Mouse (Mus musculus) layer of hippocampus, adult 2 months (tissue): ENCODE results near the gene Tmem200a. TPM values are rescaled to one million over a fixed set of nuclear protein-coding genes. Genes with fewer than 3 reads are reported as not detected.

Source experiments
- DNase-seq, 2 experiments: peaks; one replicate each; pipeline ENCODE4 v3.0.0; 2022; ENCODE audit warnings: low spot score in 2 of 2
- H3K27ac ChIP-seq: fragments of 200-600 bp; 2 replicates; pipeline ENCODE4 v1.8.1; 2022
- H3K4me3 ChIP-seq: fragments of 200-600 bp; 2 replicates; pipeline ENCODE4 v1.8.1; 2022; ENCODE audit warnings: mild to moderate bottlenecking
- CTCF ChIP-seq: fragments of 200-600 bp; conservative IDR thresholded peaks from 2 replicates; pipeline ENCODE4 v1.8.1; 2022; ENCODE audit warnings: antibody characterized with exemption, mild to moderate bottlenecking, moderate library complexity
- total RNA-seq, 2 experiments: library from RNA; stranded (reverse); gene quantifications; 2 replicates each; pipeline ENCODE4 v1.2.3; 2021

Tmem200a gene
- total RNA-seq, 2 experiments from 2014 or later, result 20.0 to 23.9 TPM

DNA sequence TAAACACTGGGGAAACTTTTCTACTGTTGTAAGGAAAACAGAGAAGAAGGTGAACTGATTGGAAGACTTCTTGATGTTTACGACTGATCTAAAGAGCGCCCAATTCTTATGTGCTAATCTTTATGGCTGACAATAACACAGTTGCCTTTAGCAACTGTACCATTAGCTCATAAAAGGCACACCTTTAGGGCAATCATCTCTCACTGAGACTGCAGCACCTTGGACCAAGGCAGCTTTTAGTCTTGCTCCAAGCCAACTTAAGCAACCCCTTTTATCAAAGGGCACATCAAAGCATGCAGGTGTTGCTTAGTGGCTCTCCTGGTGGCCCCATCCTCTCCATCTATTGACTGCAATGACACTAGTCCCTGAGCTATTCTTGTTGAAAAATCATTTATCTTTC is 27.7 kb downstream of the Tmem200a start:
- no peak for TF ChIP-seq CTCF
- Histone ChIP-seq H3K27ac (no peak overlapping the region), H3K4me3 (no peak overlapping the region)
- DNase-seq, result no peak

GRCm38 (mm10) chr10:26034931-26035330 is 43.9 kb downstream of the Tmem200a start:
- DNase-seq, result peak; percentile 83 to 93
- Histone ChIP-seq H3K4me3 (no peak overlapping the region), H3K27ac (peak overlapping the region; percentile 39; the same call in 1 of the 2 replicates)
- no peak for TF ChIP-seq CTCF

- TF ChIP-seq CTCF, result no peak
- Histone ChIP-seq H3K4me3 (no peak overlapping the region), H3K27ac (no peak overlapping the region)
- DNase-seq, result no peak
Measured at GRCm38 (mm10) chr10:26018740-26019139, 60.1 kb downstream of the Tmem200a start.

DNA sequence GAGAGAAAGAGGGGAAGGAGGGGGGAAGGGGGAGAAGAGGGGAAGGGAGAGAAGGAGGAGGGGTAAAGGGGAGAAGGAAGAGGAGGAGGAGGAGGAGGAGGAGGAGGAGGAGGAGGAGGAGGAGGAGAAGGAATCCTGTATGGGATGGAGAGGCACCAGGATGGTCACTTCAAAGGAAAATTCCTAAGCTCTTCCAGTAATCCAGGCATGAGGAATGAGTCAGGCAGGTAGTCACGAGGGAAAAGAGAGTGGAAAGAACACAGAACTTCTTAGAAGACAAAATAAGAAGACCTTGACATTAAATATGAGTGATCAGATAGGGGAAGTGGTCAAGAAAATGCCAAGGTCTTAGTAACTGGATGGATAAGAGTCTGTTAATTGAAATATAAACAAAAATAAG is 64.6 kb downstream of the Tmem200a start:
- no peak overlapping the region for H3K4me3 ChIP-seq
- TF ChIP-seq CTCF, result no peak
- DNase-seq, result no peak
- no peak overlapping the region for H3K27ac ChIP-seq

DNA sequence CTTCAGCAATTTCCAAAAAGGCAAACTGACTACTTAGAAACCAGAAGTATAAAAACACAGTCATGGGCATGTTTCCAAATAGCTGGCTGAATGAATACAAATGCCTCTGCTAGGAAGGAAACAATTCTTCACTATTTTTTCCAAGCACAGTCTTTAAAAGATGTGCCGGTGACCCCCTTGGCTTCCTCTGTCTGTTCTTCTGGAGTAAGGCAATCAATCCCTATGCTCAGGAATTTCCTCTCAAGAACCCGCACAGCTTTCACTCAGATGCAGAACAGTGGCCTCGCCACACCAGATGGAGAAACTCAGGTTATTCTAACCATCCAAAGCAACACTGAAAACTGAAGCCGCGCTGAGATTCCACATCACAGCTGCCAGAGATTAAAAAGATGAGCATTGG is 69.9 kb downstream of the Tmem200a start:
- no peak overlapping the region for H3K4me3 ChIP-seq
- TF ChIP-seq CTCF, result no peak
- no peak for DNase-seq
- peak overlapping the region; percentile 48; the same call in 1 of the 2 replicates for H3K27ac ChIP-seq

GRCm38 (mm10) chr10:26005471-26005870 is 73.4 kb downstream of the Tmem200a start:
- Histone ChIP-seq H3K27ac (no peak overlapping the region; the same call in 1 of the 2 replicates), H3K4me3 (no peak overlapping the region)
- DNase-seq, result no peak
- TF ChIP-seq CTCF, result no peak

- TF ChIP-seq CTCF, result no peak
- Histone ChIP-seq H3K27ac (peak overlapping the region; percentile 72), H3K4me3 (no peak overlapping the region)
- peak in 1 of 2 experiments; percentile 53 for DNase-seq
Measured at GRCm38 (mm10) chr10:26000893-26001292, 78.0 kb downstream of the Tmem200a start.

DNA sequence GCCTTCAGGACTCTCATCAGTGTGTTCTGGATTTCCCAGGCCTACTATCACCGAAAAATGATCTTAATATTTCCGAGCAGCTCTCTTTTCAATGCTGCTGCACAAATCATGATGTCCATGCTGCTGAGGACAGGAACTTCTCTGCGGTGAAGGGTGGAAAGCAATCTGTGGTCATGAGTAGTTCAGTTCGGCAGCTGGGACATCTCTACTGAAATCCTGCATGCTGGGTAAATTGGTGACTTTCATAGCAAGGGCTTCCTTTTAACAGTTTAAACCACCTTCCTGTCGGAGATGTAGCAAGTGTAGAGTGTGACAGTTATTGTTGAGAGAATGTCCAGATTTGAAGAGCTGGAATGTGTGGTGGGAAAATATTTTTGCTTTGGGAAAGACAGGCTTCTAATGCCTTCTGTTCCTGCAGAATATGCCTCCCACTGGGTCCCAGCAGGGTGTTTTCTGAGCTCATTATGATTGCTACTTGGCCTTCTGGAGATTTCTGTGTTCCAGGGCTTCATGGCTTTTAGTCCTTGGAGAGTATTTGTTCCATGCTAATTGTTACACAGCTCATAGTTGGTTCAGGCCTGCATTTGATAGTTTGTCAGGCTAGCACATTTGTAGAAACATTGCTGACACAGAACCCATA is 79.4 kb downstream of the Tmem200a start:
- no peak overlapping the region for H3K4me3 ChIP-seq
- TF ChIP-seq CTCF, result no peak
- peak overlapping the region; percentile 61 for H3K27ac ChIP-seq
- peak; percentile 40 to 44 for DNase-seq

GRCm38 (mm10) chr10:25984056-25984455 is 94.8 kb downstream of the Tmem200a start:
- DNase-seq, result no peak
- Histone ChIP-seq H3K4me3 (no peak overlapping the region), H3K27ac (no peak overlapping the region)
- no peak for TF ChIP-seq CTCF

GRCm38 (mm10) chr10:25982617-25983016 is 96.2 kb downstream of the Tmem200a start:
- H3K4me3 ChIP-seq, result no peak overlapping the region
- no peak overlapping the region for H3K27ac ChIP-seq
- no peak for TF ChIP-seq CTCF
- DNase-seq, result peak; percentile 30 to 49

GRCm38 (mm10) chr10:25962863-25963262 is 116.0 kb downstream of the Tmem200a start:
- Histone ChIP-seq H3K4me3 (no peak overlapping the region), H3K27ac (no peak overlapping the region)
- DNase-seq, result no peak
- TF ChIP-seq CTCF, result no peak

GRCm38 (mm10) chr10:25961066-25961465 is 117.8 kb downstream of the Tmem200a start:
- TF ChIP-seq CTCF, result no peak
- DNase-seq, result no peak
- no peak overlapping the region for H3K27ac ChIP-seq
- H3K4me3 ChIP-seq, result no peak overlapping the region

- no peak for TF ChIP-seq CTCF
- no peak overlapping the region for H3K4me3 ChIP-seq
- DNase-seq, result no peak
- no peak overlapping the region for H3K27ac ChIP-seq
Measured at GRCm38 (mm10) chr10:25958762-25959753, 119.8 kb downstream of the Tmem200a start.
